Mouse (Mus musculus) gastrocnemius, postnatal 10 days (tissue): ENCODE measurements around the gene Gm28891. TPM values are rescaled to one million over a fixed set of nuclear protein-coding genes. Genes with fewer than 3 reads are reported as not detected.
"Not testable (repeated sequence)": the region's sequence is repeated elsewhere in the genome, so short reads cannot be mapped to it uniquely, and the experiment has no call there.

Experiments used
- DNase-seq: peaks from one replicate; pipeline ENCODE4 v3.0.0; 2021; ENCODE audit warnings: mixed read lengths
- long read RNA-seq, 2 experiments: library from polyadenylated mRNA; stranded (forward); transcript quantifications; one replicate each; pipeline ENCODE4 v2.0.0; 2021
- total RNA-seq, 2 experiments: library from RNA; stranded (reverse); gene quantifications; 2 replicates each; pipeline ENCODE4 v1.2.3; 2021

The Gm28891 gene
- not detected for total RNA-seq
- long read RNA-seq, experiment 1 = 0 reads
- long read RNA-seq, experiment 2 = 0 reads

DNA sequence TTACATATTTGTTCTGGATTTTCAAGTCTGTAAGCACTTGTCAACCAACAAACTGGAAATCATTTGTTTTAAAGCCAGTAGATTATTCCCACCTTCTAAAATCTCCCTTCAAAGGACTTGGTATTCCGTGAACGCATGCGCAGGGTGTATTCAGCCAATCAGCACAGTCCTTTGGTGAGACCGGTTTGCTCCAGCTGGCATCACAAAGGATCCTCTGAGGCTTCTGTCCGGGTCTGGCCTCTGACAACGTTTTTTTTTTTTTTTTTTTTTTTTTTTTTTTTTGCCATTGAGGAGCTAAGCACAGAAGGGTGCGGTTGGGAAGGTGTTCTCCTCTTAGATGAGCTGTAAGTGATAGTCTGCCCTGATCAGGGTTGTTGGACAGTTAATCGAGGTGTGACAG is at the start of gene Gm28891:
Gene Gm28891, plus strand, starts transcription at position 301 of the 400 bp plus-strand sequence.
- not testable (repeated sequence) for DNase-seq
